Mouse (Mus musculus): ENCODE data around the gene Zfyve1.

Zfyve1 gene

GRCm38 (mm10) chr12:83580283-83580682 is 16.7 kb downstream of the Zfyve1 start:
- no peak for DNase-seq (ENCODE audit: low spot score in 2 of 2)

DNA sequence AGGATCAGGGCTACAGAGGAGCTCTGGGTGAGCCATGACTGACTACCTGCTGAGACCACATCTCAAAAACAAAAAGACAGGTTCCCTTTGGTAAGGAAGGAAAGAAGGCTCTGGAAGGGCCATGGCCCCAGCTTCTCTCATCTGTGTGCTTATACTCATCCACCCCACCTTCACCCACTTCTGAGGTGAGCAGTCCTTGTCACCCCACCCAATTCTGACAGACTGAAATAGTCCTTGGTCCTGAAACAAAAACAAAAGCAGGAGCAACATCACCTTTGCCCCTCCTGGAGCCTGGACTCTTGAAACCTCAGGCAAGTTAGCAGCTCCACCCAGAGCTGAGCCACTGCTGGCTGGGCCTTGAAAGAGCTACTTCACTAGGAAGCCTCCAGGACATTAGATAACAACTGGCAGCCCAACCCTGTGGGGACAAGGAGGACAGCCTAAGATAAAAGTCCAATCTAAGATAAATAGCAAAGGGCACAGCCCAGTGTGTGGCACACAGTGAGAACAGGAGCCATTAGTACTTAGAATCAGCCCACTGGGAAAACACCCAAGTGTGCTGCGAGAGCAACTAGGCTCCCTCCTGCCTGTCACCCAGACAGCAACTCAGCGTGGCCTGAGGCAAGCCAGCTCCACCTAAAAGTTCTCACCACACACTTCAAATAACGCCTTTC is 18.0 kb downstream of the Zfyve1 start:
- DNase-seq (ENCODE audit: low spot score in 2 of 2): no peak

DNA sequence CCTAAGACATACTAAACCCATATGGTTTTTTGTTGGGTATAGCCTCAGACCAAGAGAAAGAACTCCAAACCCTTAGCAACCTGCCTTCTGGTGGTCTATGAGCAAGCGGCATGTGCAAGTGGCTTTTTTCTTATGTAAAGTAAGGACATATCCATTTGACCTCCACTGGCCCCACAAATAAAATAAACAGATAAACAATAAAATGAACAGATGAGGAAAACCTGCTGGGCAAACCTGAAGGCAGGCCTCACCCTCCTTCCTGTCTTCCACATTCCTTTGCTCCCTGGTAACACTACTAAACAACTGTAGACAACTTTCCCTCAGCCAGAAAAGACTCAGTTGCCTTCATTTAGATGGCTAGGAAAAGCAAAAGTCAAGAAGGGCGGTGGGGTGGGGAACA is 18.7 kb downstream of the Zfyve1 start:
- DNase-seq (ENCODE audit: low spot score in 2 of 2): no peak

GRCm38 (mm10) chr12:83577445-83577844 is 19.6 kb downstream of the Zfyve1 start:
- no peak for DNase-seq (ENCODE audit: low spot score in 2 of 2)

- no peak for DNase-seq (ENCODE audit: low spot score in 2 of 2)
Observed at GRCm38 (mm10) chr12:83572717-83573116, 24.3 kb downstream of the Zfyve1 start.

GRCm38 (mm10) chr12:83569866-83570265 is 27.2 kb downstream of the Zfyve1 start:
- DNase-seq (ENCODE audit: low spot score in 2 of 2): no peak

- DNase-seq (ENCODE audit: low spot score in 2 of 2): no peak
Observed at GRCm38 (mm10) chr12:83562589-83562988, 34.4 kb downstream of the Zfyve1 start.

DNA sequence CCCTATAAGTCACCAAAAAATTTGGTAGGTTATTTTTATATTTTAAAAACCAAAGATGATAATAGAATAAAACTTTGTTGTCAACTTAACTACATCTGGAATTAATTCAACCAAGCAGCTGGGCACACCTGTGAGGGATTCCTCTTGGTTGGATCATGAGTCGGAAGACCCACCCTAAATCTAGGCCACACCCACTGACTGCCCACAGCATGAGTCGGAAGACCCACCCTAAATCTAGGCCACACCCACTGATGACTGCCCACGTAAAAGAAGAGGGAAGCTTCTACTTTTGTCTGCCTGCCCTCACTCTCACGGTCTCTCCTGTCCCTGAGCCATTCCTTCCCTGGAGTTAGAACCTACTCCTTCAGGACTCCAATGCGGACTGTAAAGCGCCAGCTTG is 36.8 kb downstream of the Zfyve1 start:
- DNase-seq (ENCODE audit: low spot score in 2 of 2): no peak

DNA sequence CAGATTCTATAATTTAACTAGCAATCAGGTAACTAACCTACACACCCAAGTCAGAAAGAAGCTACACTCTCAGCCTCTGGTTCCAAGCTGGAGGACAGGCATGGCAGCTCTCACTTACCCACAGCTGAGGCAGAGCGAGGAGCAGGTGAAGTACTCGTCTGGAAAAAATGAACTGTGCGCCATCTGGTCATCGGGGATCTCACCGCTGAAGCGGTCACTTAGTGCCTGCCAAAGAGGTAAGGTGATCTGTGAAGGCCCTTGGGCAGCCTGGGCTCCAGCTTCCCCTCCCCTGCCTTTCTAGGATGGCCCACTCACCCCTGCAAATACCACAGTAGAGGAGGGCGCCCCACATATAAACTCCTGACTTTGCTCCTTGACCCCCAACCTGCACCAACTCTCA is 38.5 kb downstream of the Zfyve1 start:
- DNase-seq (ENCODE audit: low spot score in 2 of 2): no peak

DNA sequence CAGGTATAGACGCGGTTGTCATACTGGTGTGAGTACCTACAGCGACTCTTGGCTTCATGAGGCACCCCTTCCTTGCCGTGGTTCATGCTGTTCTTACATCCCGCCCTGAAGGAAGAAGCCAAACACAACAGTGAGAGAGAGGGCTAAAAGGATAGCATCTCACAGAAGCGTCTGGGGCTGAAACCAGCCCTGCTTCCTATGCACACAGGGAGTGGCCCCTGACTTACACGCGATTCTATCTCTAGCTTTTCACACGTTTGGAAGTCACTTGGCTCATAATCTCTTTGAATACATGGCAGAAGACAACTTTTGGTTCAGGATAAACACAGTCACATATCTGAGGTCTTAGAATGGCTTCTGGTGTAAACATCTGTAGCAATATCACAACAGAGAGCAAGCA is 41.4 kb downstream of the Zfyve1 start:
- no peak for DNase-seq (ENCODE audit: low spot score in 2 of 2)

DNA sequence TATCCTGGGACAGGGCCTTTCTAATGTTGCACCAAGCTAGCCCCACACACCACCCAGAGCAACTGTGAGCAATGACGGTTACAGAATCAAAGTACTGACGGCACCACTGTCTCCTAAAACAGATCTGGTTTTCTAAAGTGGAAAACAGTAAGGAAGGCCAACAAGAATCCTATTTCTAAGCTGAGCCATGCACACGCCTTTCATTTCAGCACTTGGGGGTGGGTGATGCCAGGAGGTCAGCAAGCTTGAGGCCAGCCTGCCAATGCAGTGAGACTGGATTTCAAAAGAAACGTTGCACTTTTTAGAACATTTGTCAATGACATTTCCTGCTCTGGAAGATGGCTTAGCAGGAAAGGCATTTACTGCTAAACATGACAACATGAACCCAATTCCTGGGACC is 43.2 kb downstream of the Zfyve1 start:
- DNase-seq (ENCODE audit: low spot score in 2 of 2): no peak

DNA sequence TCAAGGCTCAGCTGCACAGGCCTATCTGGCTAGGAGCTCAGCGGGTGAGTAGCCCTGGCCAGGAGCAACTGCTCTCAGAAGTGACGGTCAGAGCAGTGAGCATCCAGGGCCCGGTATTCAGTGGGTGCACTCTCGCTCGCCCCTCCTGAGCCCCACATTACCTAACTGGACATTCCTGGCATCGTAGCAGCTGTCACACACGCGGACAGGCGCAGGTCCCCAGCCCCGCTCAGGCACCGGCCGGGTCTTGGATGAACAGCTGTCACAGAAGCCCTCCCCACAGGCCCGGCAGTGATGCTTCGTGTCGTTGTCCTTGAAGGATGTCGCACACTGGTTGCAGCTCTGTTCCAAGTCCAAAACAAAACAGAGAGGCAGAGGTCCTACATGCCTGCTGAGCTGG is 45.7 kb downstream of the Zfyve1 start:
- no peak for DNase-seq (ENCODE audit: low spot score in 2 of 2)

GRCm38 (mm10) chr12:83544791-83545190 is 52.2 kb downstream of the Zfyve1 start:
- no peak for DNase-seq (ENCODE audit: low spot score in 2 of 2)

GRCm38 (mm10) chr12:83543997-83544396 is 53.0 kb downstream of the Zfyve1 start:
- DNase-seq (ENCODE audit: low spot score in 2 of 2): no peak

DNA sequence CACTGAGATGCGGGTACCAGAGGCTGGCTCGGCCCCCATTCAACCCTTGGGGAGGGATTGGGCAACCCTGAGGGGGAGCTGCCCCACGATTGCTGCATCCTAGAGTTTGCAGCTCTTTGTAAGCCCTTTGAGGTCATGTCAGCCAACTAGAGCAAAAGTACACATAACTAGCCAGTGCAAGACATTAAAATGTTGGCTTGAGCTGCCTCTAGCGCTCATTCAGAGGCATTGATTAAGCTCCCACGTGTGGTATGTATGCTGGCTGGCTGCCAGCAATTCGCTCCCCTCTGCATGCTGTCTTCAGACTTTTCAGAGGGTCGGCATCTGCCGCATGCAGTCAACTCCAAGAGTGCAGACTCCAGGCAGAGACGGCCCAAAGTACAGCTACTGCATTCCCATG is 61.0 kb downstream of the Zfyve1 start:
- peak; percentile 60 to 70 for DNase-seq (ENCODE audit: low spot score in 2 of 2)

- DNase-seq (ENCODE audit: low spot score in 2 of 2): no peak
Observed at GRCm38 (mm10) chr12:83535428-83535827, 61.6 kb downstream of the Zfyve1 start.

GRCm38 (mm10) chr12:83534190-83534589 is 62.8 kb downstream of the Zfyve1 start:
- no peak for DNase-seq (ENCODE audit: low spot score in 2 of 2)

- DNase-seq (ENCODE audit: low spot score in 2 of 2): no peak
Observed at GRCm38 (mm10) chr12:83532966-83533365, 64.1 kb downstream of the Zfyve1 start.

DNA sequence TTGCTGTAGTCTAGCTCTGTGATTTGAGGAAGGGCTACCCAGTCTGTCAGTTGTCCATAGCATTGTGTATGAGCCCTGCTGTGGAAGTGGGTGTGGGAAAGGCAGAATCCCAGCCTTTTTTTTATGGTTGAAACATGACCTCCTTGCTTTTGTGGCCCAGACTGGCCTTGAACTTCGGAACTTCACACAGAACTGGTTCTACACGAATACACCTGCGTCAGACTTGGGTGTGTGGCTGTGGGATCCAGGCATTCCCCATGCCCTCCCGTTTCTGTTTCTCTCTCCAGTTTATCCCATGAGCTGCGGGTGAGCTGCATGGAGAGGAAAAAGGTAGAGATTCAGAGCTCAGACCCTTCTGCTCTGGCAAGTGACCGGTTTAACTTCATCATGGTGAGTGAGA is 65.0 kb downstream of the Zfyve1 start:
- no peak for DNase-seq (ENCODE audit: low spot score in 2 of 2)

DNA sequence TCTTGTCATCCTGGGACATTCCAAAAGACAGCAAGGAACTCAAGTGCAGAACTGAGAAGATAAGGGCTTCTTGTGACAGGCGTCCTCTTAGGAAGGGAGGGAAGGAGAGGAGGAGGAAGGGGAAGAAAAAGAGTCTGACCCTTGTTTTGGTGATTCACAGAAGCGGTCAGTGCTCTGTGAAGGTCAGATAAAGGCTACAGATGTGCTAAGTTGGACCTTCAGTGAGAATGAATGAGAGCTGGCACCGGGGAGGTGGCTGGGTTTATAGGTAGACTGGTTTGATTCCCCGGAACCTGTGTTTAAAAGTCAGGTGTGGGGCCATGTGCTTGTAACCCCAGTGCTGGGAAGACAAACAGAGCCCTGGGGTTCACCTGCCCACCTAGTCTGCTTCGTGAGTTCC is 68.4 kb downstream of the Zfyve1 start:
- DNase-seq (ENCODE audit: low spot score in 2 of 2): no peak

- no peak for DNase-seq (ENCODE audit: low spot score in 2 of 2)
Observed at GRCm38 (mm10) chr12:83527816-83528215, 69.2 kb downstream of the Zfyve1 start.

DNA sequence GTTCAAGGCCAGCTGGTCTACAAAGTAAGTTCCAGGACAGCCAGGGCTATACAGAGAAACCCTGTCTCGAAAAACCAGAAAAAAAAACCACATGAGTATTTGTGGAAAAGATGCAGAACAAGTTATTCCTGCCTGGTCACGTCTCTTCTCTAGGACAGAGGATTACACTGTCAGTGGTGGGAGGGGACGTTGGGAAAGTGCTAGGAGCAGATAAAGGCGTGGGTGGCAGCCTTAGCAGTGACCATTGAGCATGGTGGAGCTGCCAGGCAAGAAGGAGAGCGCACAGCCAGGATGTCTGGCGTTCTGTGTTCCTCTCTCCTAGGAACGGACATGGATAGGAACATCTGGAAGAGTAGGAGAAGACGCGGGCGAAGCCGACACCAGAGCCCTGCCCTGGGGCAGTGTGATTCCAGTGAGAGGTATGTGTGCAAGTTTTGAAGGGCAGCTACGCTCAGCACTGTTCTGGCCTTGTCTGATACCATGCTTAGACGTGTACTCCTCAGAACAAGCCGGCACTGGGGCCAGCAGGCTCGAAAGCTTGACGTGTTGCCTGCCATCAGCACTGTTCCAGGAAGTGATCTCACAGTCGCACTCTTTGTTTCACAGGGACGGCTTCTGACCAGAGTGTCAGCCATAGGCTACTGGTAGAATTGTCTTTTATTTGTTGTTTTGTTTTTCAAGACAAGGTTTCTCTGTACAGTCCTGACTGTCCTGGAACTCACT is 71.0 kb downstream of the Zfyve1 start:
- no peak for DNase-seq (ENCODE audit: low spot score in 2 of 2)

DNA sequence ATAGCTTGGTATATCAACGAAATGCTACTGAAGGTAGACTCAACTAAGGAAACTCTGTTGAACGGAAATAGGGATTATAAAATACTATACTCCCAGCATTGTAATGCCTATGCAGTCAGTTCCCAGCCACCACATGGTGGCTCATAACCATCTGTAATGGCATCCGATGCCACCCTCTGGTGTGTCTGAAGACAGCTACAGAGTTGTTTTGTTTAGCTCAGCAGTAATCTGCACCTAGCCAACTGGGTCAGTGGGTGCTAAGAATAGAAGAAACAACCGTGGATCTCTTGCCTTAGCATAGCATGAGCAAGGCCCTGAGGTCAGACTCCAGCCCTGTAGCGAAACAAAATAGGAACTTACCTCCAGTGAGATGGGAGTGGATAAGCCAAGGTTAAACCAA is 72.7 kb downstream of the Zfyve1 start:
- DNase-seq (ENCODE audit: low spot score in 2 of 2): no peak

DNA sequence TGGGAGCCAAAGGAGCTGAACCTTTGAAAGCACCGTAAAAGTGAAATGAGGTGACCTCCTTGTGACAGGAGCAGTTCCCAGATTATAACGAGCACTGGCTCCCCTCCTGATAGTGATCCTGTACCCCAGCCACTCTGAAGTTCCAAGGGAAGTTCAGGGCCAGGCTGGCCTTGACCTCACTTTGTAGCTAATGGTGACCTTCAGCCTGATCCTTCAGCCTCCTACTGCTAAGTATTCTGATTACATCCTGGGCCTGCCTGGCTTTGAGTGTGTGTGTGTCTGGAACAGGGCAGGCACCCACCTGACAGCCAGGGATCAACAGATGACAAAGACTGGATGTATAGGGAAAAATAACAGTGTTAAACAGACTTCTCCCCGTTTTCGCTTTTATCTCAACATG is 73.1 kb downstream of the Zfyve1 start:
- no peak for DNase-seq (ENCODE audit: low spot score in 2 of 2)

All from right cerebral cortex, postnatal 10 days (tissue).